Mouse (Mus musculus) gonadal fat pad, adult 2 months (tissue): Measurements from ENCODE around the gene Cmtr2. TPM values are rescaled to one million over a fixed set of nuclear protein-coding genes. Genes with fewer than 3 reads are reported as not detected.
A peak's percentile ranks its signal among the peaks of the same experiment; 100 is the strongest.

Experiments
- DNase-seq: peaks from one replicate; pipeline ENCODE4 v3.0.0-alpha.2; 2012; ENCODE audit warnings: low read depth
- polyA plus RNA-seq: library from polyadenylated mRNA; depleted of rRNA; stranded (reverse); fragments of >200 nt; gene quantifications from 2 replicates; pipeline ENCODE4 v1.2.3, GENCODE M21; 2012; rRNA removed

Cmtr2 gene
- 3.6 and 3.9 TPM in 2 replicates for polyA plus RNA-seq

GRCm38 (mm10) chr8:110215365-110215764 lies at the start of gene Cmtr2:
Gene Cmtr2, plus strand, starts transcription at chr8:110215665.
- no peak for DNase-seq

DNA sequence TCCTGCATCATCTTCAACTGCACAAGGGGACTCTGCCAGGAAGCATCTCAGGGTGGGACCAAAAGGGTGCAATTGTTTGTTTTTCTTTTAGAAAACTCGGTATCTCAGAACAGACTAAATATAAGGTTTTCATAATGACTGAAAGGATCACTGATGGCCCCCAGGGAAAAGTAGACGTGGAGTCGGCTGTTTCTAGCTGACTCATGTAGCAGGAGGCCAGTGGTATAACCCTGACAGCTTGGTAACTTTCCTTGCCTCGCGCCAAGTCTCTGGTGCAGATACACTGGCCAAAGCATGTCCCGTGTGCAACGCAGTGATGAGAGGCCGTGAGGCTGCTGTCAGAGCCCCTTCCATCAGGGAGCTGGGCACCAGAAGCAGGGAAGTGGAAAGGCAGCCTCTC lies 49.2 kb upstream of the Cmtr2 start:
- no peak for DNase-seq

GRCm38 (mm10) chr8:110168046-110168445 lies 47.4 kb upstream of the Cmtr2 start, which contains the start of gene Calb2:
Gene Calb2, minus strand, starts transcription at chr8:110168210.
- DNase-seq, result no peak

GRCm38 (mm10) chr8:110172161-110172560 lies 43.3 kb upstream of the Cmtr2 start:
- DNase-seq, result no peak

GRCm38 (mm10) chr8:110174826-110175225 lies 40.6 kb upstream of the Cmtr2 start:
- DNase-seq, result no peak

DNA sequence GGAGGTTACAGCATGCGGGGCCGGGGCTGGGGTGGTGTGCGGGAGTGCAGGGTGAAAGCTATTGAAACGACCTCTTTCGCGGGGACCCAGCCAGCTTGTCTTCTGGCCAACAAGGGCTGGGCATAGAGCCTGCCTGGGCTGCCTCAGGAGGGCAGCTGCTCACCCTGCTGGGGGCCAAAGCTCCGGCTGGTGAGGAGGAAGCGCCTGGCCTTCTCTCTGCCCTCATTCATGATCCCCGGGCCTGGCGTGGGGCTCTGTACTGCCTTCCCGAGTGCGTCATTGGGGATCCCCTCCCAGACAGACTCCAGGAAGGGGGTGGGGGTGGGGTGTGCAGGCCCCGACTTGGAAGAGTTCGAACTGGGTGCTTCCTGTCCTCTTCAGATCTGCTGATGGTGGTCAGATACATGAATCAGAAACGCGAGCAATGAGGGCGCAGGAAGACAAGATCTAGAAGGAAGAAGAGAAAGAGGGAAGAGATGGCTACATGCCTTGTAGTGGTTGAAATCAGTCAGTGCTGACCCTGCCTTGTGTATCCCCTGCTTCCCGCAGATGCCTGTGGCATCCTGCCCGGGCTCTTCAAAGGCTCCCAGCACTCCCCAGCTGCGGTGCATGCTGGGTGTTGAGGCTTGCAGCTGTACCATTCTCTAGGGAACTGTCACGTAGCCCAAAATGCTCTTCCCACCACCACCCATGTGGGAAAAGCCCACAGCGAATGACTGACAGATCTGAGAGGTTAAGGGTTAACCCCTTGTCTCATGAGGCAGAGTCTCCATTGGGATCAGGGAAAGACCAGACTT lies 37.9 kb upstream of the Cmtr2 start:
- no peak for DNase-seq

DNA sequence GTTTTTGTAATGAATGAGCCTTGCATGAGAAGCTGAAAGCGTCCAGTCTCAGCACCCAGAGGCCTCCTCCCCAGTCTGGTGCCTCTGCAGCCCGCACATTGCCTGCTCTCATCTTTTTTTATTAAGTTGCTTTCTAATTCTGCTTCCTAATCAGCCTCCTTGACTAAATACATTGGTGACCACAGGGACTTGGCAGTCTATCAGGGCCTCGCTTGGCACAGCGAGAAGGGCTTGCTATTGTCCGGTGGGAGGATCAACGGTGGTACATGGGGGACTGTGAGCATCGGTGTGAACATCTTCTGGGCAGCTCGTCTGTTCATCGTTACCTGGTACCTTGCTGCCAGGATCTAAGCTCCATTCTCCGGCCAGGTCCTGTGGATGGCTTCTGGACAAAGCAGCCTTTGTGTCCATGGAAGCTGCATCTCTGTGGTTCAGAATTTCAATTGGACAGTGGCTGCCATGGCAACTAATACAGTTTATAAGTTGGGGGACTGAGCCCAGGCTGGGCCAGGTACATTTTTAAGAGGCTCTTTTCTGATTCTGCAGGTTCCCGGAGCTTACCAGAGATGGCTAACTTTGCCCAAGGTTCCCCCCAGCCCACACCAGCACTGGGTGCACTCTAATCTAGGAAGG lies 32.6 kb upstream of the Cmtr2 start:
- no peak for DNase-seq

GRCm38 (mm10) chr8:110183748-110184147 lies 31.7 kb upstream of the Cmtr2 start:
- no peak for DNase-seq

- no peak for DNase-seq
Observed at GRCm38 (mm10) chr8:110185538-110185937, 29.9 kb upstream of the Cmtr2 start.

- DNase-seq, result no peak
Observed at GRCm38 (mm10) chr8:110188961-110189750, 26.3 kb upstream of the Cmtr2 start.

DNA sequence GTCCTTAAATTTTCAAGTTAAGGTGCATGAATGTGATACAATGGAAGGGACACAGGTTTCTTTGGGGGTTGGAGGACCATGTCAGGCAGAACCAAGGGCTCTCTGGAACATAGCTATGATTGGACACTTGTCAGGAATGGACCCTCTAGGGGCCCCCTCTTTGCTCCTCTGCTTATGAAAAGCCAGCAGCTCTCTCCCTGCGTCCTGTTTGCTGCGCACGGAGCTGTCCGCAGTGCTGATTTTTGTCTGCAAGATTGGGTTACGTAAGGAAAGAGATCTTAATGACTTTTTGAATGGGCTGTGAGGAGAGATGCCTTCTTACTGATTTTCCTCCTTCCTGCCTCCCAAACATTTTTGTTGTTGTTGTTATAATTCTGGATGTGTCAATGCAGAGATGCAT lies 18.8 kb upstream of the Cmtr2 start:
- no peak for DNase-seq

DNA sequence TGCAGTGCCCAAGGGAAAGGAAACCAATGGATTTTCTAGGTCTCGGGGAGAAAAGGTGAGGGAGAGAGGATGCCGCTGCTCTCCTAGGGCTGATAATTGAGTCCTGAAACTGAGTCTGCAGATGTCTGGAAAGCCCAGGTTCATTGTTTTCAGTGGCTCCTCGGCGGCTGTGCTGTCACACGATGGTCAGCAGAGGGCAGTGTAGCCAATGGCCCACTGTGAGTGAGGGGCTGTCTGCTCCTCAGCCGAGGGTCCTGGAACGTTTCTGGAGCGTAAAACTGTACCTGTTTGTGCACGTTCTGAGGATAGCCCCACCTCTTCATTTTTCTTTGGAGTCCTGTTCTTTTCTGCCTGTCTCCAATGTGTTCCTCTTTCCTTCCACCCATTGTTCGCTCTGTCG lies 13.7 kb upstream of the Cmtr2 start:
- no peak for DNase-seq

- DNase-seq, result no peak
Observed at GRCm38 (mm10) chr8:110216253-110216652, 788 bp downstream of the Cmtr2 start.

DNA sequence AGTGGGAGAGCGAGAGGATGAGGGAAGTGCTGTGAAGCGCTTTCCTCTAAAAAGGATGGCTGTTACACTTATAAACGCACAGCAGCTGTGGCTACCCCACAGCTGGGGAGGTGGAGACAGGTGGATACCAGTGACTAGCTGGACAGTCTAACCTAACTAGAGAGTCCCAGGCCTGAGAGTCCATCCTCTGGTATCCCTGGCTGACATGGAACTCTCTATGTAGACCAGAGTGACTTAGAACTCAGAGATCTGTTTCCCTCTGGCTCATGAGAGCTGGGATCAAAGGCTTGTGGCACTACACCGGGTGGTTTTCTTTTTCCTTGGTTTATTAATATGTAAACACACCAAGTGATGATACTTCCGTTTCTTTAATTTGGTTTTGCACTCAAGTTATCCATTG lies 1.7 kb downstream of the Cmtr2 start:
- DNase-seq, result no peak

GRCm38 (mm10) chr8:110217681-110218131 lies 2.2 kb downstream of the Cmtr2 start:
- peak; percentile 55 for DNase-seq

DNA sequence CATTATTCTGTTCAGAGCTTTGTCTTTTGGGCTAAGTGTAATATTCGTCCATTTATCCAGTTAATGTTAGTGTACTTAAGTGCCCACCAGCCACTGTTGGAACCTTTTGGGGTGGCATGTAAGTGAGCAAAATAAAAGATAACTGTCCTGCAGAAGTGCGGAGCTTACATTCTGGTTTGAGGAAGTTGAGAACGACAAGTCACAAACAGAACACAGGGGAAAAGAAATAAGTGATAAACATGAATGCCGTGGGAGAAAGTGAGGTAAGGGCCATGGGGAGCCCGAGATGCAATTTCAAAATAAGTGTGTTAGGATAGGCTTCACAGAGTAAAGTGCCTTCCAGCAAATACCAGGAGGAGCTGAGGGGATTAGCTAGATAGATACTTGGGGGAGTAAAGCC lies 3.0 kb downstream of the Cmtr2 start:
- no peak for DNase-seq

- no peak for DNase-seq
Observed at GRCm38 (mm10) chr8:110220936-110221335, 5.5 kb downstream of the Cmtr2 start.

- no peak for DNase-seq
Observed at GRCm38 (mm10) chr8:110230803-110231202, 15.3 kb downstream of the Cmtr2 start.

DNA sequence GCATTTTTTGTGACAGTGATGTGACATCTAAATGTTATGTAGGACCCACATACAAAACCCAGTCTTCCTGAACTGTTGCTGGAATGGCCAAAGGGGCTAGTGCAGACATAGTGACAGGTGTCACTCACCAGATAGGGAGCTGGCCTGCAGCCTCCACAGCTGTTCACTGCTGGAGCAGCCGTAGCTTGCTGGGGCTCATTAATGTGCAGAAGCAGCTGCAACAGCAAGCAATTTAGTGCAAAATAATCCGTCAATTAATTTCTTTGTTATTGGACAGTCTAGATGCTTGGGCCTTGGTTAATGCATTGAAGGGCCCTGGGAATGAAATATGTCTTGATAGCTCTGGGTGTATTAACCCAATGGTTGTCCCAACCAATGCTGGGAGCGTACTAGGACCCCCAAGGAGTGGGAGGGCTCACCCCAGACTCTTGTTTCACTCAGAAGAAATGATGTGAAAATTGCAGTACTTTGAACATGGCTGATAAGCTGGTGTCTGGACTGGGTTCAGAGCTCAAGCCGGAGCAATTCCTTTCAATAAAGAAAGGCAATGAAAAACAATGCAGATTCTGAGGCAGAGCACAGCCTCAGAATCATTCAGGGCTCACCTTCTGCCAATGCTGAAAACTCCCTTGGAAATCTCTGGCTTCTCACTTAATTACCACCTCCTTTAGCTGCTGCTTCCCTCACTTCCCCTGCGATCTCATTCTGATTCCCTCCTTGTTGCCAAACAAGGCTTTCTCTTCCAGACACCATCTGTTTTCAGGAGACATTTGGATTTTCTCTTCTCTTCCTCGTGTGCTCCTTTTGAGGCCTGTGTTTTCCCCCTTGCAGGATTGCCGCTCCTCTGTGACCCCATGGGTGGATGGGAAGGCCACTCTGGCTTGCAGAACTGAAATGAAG lies 27.1 kb downstream of the Cmtr2 start:
- no peak for DNase-seq

GRCm38 (mm10) chr8:110244566-110244965 lies 29.1 kb downstream of the Cmtr2 start:
- DNase-seq, result no peak

GRCm38 (mm10) chr8:110247238-110247637 lies 31.8 kb downstream of the Cmtr2 start:
- DNase-seq, result no peak
